Mouse (Mus musculus): ENCODE measurements around the gene Timd4.

Timd4 gene

DNA sequence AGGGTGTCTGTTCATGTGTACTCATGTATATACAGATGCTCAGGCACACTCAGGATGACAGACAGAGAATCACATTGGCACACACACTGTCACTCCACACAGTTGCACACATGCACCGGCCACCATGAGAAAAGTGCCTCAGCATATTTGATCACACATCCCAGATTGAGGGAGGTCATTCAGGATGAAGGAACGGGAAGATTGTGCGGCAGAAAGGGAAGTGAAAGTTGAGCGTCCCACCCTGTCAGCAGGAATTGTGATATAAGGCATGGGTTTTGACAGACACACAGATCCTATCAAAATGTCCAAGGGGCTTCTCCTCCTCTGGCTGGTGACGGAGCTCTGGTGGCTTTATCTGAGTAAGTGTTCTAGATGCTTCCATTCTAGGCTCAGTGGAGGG lies at the start of gene Timd4:
Timd4 (plus strand) TSS at position 290 of the 400 bp plus-strand sequence.
- no peak for DNase-seq

DNA sequence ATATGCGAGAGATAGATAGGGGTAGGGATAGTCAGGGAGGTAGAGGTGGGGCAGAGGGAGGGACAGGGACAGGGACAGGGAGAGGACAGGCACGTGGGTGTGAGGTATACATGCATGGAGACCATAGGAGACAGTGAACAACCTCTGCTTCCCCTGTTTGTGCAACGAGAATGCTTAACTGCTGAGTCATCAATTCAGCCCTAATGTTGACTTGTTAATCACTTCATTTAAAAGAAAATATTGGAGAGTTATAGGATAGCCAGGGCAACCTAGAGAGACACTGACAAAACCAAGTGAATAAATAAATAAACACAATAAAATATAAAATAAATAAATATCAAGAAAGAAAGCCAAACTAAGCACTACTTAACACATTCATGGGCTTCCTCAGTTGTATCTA lies 33.7 kb upstream of the Timd4 start:
- no peak for DNase-seq

DNA sequence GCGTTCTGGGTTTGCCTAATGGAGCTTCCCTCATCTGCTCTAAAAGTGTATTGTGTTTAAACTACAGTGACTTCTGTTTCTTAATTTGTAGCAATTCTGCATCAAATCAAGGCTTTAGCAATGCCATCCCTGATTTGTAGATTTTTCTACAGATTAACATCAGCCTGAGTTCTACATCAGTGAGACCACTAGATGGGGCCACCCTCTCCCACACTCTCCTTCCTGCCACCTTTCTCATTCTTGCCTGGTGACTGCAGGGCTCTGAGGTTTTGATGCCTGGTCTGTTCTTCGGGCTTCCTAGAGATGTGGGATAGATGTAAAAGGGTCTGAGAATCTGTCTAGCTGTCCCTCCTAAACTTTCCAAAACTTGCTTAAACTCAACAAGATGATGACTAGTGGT lies 30.8 kb upstream of the Timd4 start:
- no peak for DNase-seq

DNA sequence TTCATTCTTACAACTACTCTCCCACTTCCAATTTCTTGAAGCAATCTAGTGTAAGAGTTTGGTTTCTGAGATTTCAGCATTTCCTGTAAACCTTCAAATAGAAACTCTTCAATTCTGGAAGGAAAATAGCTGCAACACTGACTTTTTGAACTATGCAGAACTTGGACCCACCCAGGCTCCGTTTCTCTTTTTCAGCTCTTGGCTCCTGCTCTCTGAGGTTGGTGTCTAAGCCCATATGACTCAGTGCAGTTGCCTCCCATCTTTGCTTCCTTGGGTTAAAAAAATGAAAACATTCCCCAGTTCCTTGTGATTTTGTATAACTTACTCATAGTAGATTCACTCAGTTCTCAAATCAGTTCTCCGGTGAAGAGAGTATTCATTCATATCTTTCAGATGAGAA lies 6.2 kb upstream of the Timd4 start:
- no peak for DNase-seq

DNA sequence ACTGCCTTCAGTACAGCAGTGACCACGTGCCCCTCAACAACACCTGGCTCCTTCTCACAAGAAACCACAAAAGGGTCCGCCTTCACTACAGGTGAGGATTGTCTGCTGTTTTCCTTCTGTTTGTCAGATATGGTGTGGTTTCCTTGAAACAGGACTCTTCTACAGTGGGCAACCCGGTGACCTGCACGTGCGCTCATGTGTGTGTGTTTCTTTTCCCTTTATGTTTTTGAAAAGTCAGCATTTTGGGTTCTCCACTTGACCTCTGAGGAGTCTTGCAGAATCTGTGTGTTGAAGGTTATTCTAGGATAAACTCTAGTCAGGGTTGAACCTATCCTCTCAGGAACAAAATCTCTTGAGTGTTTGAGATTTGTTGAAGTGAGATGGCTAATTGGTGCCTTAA lies 7.1 kb downstream of the Timd4 start:
- DNase-seq: no peak

DNA sequence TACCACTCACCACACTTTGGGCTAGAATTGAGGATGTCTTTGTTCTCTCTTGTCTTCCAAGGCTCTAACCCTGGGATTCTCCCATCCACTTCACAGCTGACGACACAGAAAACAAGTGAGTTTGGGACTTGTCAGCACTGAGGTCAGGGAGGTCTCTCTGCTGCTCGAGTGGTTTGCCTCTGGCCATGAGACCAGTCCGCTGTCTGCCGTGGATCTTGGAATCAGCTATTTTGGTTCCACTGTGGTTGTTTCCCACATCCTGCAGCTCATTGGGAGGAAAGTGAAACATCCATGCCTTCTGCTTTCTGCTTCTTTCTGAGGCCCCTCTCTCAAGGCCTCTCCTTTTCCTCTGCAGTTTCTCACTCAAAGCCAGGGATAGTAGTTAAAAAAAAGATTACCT lies 9.3 kb downstream of the Timd4 start:
- DNase-seq: no peak

DNA sequence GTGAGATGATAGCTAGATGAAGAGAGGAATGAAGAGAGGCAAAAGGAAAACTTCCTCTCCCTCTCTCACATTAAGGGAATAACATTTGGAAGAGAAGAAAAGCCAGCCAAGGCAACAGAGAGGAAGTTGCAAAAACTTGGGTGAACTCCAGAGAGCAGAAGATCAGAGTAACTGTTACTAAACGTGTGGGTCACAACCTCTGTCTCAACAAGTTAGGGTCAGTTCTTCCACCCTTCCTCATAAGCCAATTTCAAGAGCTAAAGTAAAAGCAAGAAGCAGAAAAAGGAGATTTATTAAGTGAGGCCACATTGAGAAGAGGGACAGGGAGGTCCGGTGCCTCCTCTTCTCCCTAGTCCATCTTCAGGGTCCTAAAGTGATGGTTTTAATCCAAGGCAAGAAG lies 19.7 kb downstream of the Timd4 start:
- no peak for DNase-seq

DNA sequence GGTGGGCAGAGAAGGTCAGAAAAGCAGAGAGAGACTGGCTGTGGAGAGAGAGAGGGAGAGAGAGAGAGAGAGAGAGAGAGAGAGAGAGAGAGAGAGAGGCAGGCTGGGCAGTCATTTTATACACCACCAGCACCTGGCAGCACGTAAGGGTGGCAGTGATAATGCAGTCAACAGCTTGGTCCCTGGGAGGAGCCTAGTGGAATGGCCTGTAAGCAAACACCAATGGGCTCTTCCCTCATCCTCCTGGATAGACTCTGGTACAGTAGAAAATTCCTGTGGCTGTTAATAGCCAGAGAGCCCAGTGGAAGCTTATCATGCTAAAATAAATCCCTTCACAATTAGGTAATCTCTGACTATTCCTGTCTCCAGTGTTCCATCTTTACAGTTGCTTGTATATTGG lies 24.5 kb downstream of the Timd4 start:
- DNase-seq: no peak

DNA sequence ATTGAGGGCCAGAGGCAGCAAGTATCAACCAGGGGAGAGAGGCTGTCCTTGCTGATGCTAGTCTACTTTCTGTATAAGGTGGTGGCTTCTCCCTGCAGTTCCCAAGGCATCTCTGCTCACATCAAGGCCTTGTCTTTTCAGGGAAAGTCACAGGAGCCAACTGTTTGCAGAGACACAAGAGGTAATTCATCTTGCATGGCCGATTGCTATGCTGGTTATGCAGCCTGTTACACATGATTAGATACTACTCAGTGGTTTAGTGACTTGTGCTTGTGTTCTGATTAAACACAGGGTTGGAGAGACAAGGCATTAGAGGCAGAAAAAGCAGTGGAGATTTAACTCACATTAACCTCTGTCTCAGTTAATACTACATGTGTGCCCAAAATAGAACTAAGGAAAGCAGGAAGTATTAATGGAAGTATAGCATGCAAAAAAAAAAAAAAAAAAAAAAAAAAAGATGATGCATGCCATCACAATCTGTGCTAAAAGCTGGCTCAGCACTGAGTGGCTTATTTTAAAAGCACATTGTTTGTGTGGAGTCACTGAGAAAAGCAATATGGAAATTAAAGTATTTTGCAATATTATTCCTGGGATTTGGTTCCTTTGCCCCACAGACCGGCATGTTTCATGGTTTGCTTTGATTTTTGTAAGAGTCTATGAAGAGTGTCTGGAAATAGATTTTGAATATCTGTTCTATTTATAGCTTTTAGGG lies 31.6 kb downstream of the Timd4 start:
- no peak for DNase-seq

DNA sequence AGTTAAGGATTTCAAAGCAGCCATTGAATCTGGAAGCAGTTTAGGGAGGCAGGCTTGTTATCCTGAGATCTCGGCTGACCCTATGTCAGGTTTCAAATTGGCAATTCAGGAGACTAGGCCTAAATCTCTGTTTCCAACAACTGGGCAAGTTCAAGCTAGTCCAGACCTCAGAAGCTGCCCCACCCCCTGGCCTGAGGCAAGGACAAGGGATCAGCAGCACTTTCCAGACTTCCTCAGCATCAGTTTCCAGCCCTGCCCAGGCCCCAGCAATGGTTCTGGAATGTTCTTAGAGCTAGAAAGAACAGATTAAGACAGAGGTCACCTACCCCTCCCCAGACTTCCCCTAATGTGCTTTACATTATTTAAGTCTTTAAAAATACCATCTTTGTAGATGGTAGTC lies 36.1 kb downstream of the Timd4 start:
- no peak for DNase-seq

DNA sequence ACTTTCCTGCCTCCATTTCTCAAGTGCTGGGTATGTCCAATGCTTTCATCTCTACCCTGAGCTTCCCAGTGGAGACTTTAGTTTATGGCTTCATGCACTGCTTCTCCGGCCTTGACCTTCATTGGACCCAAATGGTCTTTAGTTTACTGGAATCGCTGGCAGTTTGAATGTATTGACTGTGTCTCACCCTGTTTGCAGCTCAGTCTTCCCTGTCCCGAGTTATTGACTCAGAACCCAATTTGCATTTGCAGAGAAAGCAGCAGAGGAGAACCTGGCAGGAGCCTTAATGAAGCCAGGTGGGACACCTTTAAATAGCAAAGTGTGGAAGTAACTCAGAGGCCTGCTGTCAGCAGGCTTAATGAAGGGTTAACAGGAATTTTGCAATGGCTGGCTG lies 37.2 kb downstream of the Timd4 start:
- no peak for DNase-seq

DNA sequence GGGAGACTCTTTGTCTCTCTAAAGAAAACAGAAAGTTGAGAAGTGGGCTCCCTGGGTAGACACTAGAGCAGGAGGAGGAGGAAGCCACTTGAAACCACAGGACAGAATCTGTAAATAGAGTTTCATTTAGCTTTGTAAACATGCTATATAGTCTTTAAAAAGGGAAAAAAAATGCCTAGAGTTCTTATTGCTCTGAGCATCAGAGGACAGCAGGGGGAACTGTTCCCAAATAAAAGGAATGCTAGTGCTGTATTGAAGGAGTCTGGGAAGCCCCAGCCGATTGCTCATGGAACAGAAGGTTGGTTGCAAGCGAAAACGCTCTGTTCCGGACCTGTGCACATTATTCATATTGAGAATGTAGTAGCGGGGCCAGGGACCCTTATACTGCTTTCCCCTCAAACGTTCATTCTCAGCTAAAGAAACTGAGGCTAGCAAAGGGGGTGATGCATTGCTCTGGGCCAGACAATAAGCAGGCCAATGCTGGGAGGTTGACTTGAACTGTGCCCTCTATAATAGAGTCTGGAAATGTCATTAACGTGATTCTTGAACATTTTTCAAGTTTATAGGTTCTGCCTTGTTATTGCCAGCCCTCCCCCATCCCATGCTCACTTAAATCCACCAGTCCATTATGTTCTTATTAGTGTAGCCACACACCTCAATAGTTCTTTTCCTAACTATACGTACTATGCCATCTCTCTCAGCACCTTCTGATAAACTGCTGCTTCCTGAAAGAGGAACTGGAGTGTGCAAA lies 37.8 kb downstream of the Timd4 start:
- DNase-seq: no peak

DNA sequence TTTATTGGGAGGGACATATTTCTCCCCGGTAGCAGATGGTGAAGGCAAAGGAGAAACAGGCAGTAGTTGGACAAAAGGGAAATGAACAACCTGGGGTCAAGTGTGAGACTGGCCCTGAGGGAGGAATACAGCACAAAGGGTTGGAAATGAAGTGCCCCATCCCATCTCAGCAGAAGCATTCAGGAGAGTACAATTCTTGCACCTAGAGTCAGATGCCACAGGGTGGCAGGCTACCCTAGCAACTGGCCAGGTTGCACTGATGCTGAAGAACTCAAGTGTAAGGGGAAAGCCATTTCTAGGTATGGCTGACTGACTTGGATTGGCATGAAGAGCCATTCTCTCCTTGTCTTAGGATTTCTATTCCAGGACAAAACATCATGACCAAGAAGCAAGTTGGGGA lies 54.2 kb downstream of the Timd4 start:
- DNase-seq: peak; percentile 1

DNA sequence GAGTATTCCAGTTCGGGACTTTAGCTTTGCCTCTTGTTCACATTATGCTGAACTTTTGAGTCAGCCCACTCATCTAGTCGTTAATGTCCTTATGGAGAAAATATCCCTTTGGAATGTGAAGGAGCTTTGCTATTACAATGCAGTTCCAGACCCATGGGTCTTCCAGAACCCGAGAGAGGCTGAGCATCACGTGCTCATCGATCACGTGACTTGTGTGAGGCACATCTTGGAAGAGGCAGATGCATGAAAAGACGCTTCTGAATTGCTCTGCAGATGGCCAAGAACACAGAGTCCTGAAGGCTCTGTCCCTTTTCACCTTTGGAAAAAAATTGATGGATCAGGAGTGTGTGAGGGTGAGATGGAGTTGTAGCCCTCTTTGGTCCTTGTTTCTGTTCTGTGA lies 58.0 kb downstream of the Timd4 start:
- no peak for DNase-seq

DNA sequence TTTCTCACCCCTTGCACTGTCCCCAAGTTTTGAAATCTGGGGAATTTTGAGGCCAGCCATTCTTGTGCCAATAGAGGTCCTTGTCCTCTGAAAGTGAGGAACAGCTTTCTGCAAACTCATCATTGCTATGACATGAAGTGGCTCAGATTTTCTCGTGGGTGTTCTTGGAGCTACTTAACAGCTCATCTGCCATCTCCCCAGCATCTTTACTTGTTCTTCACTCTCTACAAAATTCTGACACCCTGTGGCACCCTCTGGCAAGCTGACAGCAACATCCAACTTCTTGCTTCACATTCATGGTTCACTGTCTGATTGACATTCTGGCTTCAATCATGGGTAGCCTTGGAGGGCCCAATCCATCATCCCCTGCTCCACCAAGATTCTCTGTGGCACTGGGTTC lies 65.2 kb downstream of the Timd4 start:
- DNase-seq: no peak

DNA sequence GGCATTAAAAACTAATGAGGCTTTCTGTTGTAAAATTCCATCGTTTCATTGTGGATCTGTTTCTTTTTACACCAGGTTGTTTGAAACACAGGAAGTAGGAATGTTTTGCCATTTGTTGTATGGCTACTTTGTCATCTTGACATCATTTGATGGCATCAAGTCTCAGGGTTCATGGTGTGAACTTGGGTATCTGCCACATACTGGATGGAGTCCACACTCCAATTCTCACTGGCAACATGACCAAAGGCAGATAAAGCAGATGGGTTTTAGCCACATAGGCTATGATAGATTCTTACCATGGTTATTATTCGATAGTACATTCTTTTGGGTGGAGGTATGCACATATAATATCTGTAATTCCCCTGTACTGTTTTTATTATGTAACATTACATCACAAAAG lies 71.9 kb downstream of the Timd4 start:
- no peak for DNase-seq

DNA sequence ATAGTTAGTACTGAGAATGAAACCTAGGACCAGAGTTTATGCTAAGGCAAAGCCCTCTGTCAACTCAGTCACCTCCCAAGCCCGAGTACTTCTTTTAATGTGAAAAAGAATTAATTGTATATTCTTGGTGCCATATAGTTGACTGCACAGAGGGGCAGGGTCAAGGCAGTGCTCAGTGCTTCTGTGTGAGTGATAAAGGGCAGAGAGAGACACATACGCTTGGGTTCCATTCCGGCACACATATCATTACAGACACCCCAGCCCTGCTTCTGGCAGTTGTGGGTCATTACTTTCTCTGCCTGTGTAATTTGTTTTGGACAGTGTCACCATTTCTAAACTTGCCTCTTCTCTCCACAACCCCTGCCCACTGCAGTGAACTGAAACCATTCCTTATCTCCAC lies 78.5 kb downstream of the Timd4 start:
- DNase-seq: no peak
